Mouse (Mus musculus): ENCODE measurements around the gene 6030468B19Rik.

DNA sequence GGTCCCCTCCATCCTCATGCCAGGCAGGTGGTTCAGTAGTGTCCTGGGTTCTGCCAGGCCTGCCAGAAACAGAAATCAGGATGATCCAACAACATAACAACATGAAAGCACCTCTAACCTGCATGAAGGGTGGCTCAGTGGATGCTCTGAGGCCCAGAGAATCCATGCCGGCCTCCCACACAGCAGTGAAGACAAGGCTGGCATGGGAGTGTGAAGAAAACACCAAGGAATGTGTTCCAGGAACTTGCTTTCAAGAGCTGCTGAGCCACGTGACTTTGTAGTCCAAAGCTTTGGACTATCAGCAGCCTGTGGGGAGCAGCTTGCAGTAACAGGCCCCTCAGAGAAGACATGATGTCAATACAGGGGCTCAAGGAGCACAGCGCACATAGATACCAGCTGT lies 31.2 kb upstream of the 6030468B19Rik start:
- TF ChIP-seq CTCF (IDR thresholded peaks at IDR 0.05; ENCODE audit: borderline replicate concordance, extremely low read depth, insufficient read depth, insufficient read length) (no peak), POLR2A (IDR thresholded peaks at IDR 0.05; ENCODE audit: borderline replicate concordance, extremely low read depth, insufficient read depth, insufficient read length, poor library complexity, severe bottlenecking) (no peak)

All from brain, embryonic 14.5 days (tissue).